Mouse (Mus musculus) stomach, embryonic 15.5 days (tissue): ENCODE data around the gene Psmd7. TPM values are rescaled to one million over a fixed set of nuclear protein-coding genes. Genes with fewer than 3 reads are reported as not detected.
A peak's percentile ranks its signal among the peaks of the same experiment; 100 is the strongest.

Experiments
- ATAC-seq: fragments of 200-750 bp; cut with Nextera tagmentation; 2 replicates; pipeline ENCODE4 v1.8.0; 2017; ENCODE audit warnings: low read depth, moderate number of reproducible peaks, moderate TSS enrichment; ENCODE audit not compliant: insufficient read depth, low FRiP score
- H3K27ac ChIP-seq: fragments of 300-500 bp; sonication (generic); 2 replicates; pipeline ENCODE4 v1.5.1; 2015; ENCODE audit warnings: mild to moderate bottlenecking, inconsistent platforms
- H3K27me3 ChIP-seq: fragments of 300-500 bp; sonication (generic); replicated peaks from 2 replicates; pipeline ENCODE4 v1.6.1; 2015; ENCODE audit warnings: inconsistent platforms
- H3K36me3 ChIP-seq: fragments of 300-500 bp; sonication (generic); 2 replicates; pipeline ENCODE4 v1.6.1; 2015; ENCODE audit warnings: inconsistent platforms
- H3K4me1 ChIP-seq: fragments of 300-500 bp; sonication (generic); 2 replicates; pipeline ENCODE4 v1.6.1; 2015; ENCODE audit warnings: inconsistent platforms
- H3K4me2 ChIP-seq: fragments of 300-500 bp; sonication (generic); 2 replicates; pipeline ENCODE4 v1.6.1; 2015; ENCODE audit warnings: mild to moderate bottlenecking, inconsistent platforms
- H3K4me3 ChIP-seq: fragments of 300-500 bp; sonication (generic); replicated peaks from 2 replicates; pipeline ENCODE4 v1.5.1; 2015; ENCODE audit warnings: inconsistent platforms
- H3K9ac ChIP-seq: fragments of 300-500 bp; sonication (generic); 2 replicates; pipeline ENCODE4 v1.6.1; 2015; ENCODE audit warnings: inconsistent platforms
- H3K9me3 ChIP-seq: fragments of 300-500 bp; sonication (generic); 2 replicates; pipeline ENCODE4 v1.6.1; 2016; ENCODE audit warnings: inconsistent platforms
- WGBS: fragments of 180-500 bp; shearing (Covaris S2); methylation state at CpG from one replicate; pipeline ENCODE4 v1.1.7; 2015; 5-methylcytosine and 5-hydroxymethylcytosine counted together
- polyA plus RNA-seq: library from polyadenylated mRNA; unstranded; fragments of >200 nt; fragmentation: Nextera tagmentation; extraction: Ambion mirVana; gene quantifications from 2 replicates; pipeline ENCODE4 v1.2.1, GENCODE M21; 2015

The Psmd7 gene
- polyA plus RNA-seq, 1 experiment from 2014 or later = 263 TPM

DNA sequence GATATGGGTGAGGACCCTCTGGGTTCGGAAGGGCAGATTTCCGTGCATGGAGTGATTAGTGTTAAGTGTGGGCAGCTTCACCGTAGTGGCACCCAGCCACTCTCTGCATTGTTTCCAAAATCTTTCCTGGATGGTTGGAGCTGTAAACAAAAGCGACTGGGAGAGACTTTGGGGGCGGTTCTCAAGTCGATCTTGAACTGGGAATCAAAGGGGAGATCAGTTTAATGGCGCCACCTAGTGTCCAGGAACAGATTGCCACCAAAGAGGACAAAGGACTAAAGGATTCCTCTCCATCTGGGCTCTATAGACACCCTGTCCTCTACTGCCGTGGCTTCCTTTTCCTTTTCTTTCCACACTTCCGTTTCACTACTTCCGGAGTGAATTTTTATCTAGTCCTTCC lies 11.6 kb downstream of the Psmd7 start:
- H3K9me3 ChIP-seq = no peaks in the 10 kb centered on the region
- peaks cover 33% of the 10 kb centered on the region for H3K36me3 ChIP-seq
- H3K9ac ChIP-seq = no peak overlapping the region
- H3K27me3 ChIP-seq = no peaks in the 10 kb centered on the region
- WGBS = 6% methylated on average over 10 of the region's 10 CpGs
- peak overlapping the region; percentile 26 for H3K4me3 ChIP-seq
- no peak overlapping the region for H3K27ac ChIP-seq
- peak overlapping the region; percentile 54 for H3K4me2 ChIP-seq
- 0 out of 2 replicates have a peak, but pooled peaks cover 4% of the 10 kb centered on the region for H3K4me1 ChIP-seq
- peak; percentile 48; the same call in 1 of the 2 replicates for ATAC-seq

- H3K27me3 ChIP-seq = no peaks in the 10 kb centered on the region
- H3K27ac ChIP-seq = no peak overlapping the region
- H3K4me2 ChIP-seq = no peak overlapping the region
- H3K9ac ChIP-seq = no peak overlapping the region
- 0 out of 2 replicates have a peak, but pooled peaks cover 4% of the 10 kb centered on the region for H3K4me1 ChIP-seq
- no peak overlapping the region for H3K4me3 ChIP-seq
- H3K36me3 ChIP-seq = peaks cover 15% of the 10 kb centered on the region
- no peaks in the 10 kb centered on the region for H3K9me3 ChIP-seq
- ATAC-seq = no peak
- 77% methylated on average over 3 of the region's 3 CpGs for WGBS
These were observed 13.5 kb downstream of the Psmd7 start for GRCm38 (mm10) chr8:107574771-107575170.

- Histone ChIP-seq H3K9me3 (no peaks in the 10 kb centered on the region), H3K9ac (no peak overlapping the region), H3K27ac (no peak overlapping the region), H3K4me3 (no peak overlapping the region), H3K4me2 (no peak overlapping the region), H3K4me1 (0 out of 2 replicates have a peak, but pooled peaks cover 4% of the 10 kb centered on the region), H3K27me3 (no peaks in the 10 kb centered on the region), H3K36me3 (no peaks in the 10 kb centered on the region)
- no peak for ATAC-seq
- WGBS = 60% methylated on average over 4 of the region's 4 CpGs
These were observed 15.8 kb downstream of the Psmd7 start for GRCm38 (mm10) chr8:107572497-107572896.

DNA sequence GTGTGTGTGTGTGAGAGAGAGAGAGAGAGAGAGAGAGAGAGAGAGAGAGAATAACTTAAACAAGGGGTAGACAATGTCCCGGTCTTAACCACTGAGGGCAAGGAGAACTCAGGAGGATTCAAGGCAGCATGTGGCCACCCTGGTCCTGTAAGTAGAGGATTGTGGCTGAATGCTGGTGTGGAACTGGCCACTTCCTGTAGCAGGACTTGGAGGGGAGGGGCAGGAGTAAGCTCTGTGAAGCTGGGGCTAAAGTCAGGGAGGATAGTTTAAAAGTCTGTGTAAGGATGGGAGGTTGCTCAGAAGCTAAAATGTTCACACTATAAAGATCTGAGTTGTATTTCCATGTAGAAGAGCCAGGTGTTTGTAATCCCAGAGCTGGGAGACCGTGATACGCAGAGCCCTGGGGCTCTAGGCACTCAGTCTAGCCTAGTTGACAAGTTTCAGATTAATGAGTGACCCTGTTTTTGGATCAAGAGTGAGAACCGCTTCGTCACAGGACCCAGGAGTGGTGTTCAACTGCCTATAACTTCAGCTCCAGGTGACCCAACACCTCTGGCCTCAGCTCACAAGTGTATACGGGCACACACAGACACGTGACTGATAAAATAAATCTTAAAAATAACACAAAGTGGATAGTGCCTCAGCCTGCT lies 16.7 kb downstream of the Psmd7 start:
- no peak overlapping the region for H3K9ac ChIP-seq
- no peaks in the 10 kb centered on the region for H3K36me3 ChIP-seq
- H3K4me2 ChIP-seq = no peak overlapping the region
- no peak overlapping the region for H3K27ac ChIP-seq
- 0 out of 2 replicates have a peak, but pooled peaks cover 4% of the 10 kb centered on the region for H3K4me1 ChIP-seq
- ATAC-seq = peak; percentile 54; the same call in 1 of the 2 replicates
- 60% methylated on average over 7 of the region's 7 CpGs for WGBS
- H3K27me3 ChIP-seq = no peaks in the 10 kb centered on the region
- no peaks in the 10 kb centered on the region for H3K9me3 ChIP-seq
- H3K4me3 ChIP-seq = no peak overlapping the region

DNA sequence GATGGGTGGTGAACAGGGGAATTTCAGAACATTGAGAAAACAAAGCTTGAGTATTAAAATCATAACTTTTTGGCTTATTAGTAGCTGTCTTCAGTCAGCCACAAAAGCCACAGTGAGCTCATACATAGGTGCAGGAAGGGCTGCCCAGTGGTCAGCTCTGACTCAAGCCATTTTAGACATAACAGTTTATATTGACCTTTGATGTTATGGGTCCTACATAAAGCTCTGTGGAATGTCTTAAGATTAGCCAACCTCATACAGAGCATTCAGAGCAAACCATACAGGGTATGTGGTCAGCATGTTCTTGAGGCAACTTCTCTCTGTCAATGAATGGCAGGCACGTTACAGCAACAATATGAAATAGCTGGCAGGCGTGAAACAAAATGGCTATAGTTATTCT lies 17.2 kb downstream of the Psmd7 start:
- H3K4me3 ChIP-seq = no peak overlapping the region
- 72% methylated on average over 2 of the region's 2 CpGs for WGBS
- H3K9ac ChIP-seq = no peak overlapping the region
- H3K4me2 ChIP-seq = no peak overlapping the region
- H3K4me1 ChIP-seq = no peaks in the 10 kb centered on the region
- H3K27me3 ChIP-seq = no peaks in the 10 kb centered on the region
- ATAC-seq = no peak
- no peaks in the 10 kb centered on the region for H3K36me3 ChIP-seq
- no peak overlapping the region for H3K27ac ChIP-seq
- H3K9me3 ChIP-seq = no peaks in the 10 kb centered on the region

- Histone ChIP-seq H3K4me1 (no peaks in the 10 kb centered on the region), H3K9me3 (no peaks in the 10 kb centered on the region), H3K4me2 (no peak overlapping the region), H3K4me3 (no peak overlapping the region), H3K27ac (no peak overlapping the region), H3K36me3 (no peaks in the 10 kb centered on the region), H3K27me3 (no peaks in the 10 kb centered on the region), H3K9ac (no peak overlapping the region)
- WGBS = 68% methylated on average over 9 of the region's 9 CpGs
- no peak for ATAC-seq
These were observed 26.1 kb downstream of the Psmd7 start for GRCm38 (mm10) chr8:107562164-107562563.

DNA sequence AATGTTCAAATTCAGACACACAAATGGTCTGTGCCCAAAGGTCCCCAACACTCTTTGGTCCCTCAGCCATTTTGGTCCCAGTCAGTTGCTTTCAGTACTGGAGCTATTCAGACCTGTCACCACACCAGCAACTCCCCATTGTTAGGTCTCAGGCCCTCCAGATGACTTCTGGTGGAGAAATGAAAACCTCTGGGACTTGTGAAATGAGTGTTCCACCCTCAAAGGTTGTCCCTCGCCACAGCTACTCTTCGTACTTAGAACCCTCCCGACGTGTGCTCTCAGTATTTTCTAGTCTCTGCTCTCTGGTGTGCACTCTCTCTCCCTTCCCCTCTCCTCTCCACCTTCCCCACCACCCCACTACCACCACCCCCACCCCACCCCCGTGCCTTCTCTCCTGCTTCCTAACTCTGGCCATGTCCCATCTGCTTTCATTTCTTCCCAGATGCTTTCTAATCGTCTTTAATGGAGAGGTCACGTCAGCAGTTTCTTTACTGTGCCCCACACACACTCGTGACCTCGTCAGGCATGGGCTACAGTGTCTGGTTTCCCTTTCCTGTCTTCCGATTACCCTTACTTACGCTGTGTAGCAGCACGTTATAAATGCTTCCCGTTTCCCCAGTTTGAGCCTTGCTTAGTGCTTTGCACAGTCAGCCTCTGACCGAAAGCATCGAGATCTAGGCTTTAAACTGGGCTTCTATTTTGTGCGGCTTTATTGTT lies 27.3 kb downstream of the Psmd7 start:
- WGBS = 34% methylated on average over 16 of the region's 16 CpGs
- H3K9ac ChIP-seq = no peak overlapping the region
- H3K36me3 ChIP-seq = no peaks in the 10 kb centered on the region
- no peak overlapping the region for H3K27ac ChIP-seq
- no peak for ATAC-seq
- no peaks in the 10 kb centered on the region for H3K27me3 ChIP-seq
- no peaks in the 10 kb centered on the region for H3K9me3 ChIP-seq
- no peak overlapping the region for H3K4me3 ChIP-seq
- peak overlapping the region; percentile 8; the same call in 1 of the 2 replicates for H3K4me2 ChIP-seq
- H3K4me1 ChIP-seq = no peaks in the 10 kb centered on the region

DNA sequence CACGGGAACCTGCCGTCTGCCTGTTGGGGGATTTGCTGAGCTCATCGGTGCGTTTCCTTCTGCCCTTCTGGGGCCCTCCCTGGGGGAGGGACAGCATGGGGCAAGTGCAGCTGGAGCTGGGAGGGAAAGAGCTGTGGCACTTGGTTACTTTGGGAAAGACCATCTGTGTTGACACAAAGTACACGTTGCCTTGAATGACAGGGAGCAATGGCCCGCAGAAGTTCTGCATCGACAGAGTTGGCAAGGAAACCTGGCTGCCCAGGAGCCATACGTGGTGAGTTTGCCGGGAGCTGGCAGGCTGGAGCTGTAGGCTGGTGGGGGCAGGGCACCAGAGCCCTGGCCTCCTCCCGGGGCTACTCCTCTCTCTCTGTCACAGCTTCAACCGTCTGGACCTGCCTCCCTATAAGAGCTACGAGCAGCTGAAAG lies 31.7 kb downstream of the Psmd7 start:
- ATAC-seq = peak; percentile 67
- Histone ChIP-seq H3K36me3 (no peaks in the 10 kb centered on the region), H3K4me1 (no peaks in the 10 kb centered on the region), H3K4me2 (no peak overlapping the region), H3K9ac (no peak overlapping the region), H3K9me3 (no peaks in the 10 kb centered on the region), H3K27ac (no peak overlapping the region), H3K4me3 (no peak overlapping the region), H3K27me3 (no peaks in the 10 kb centered on the region)
- WGBS = 42% methylated on average over 12 of the region's 12 CpGs

- Histone ChIP-seq H3K36me3 (no peaks in the 10 kb centered on the region), H3K9me3 (no peaks in the 10 kb centered on the region), H3K4me2 (no peak overlapping the region), H3K4me3 (no peak overlapping the region), H3K27ac (no peak overlapping the region), H3K9ac (no peak overlapping the region), H3K4me1 (no peaks in the 10 kb centered on the region), H3K27me3 (no peaks in the 10 kb centered on the region)
- WGBS = 90% methylated on average over 10 of the region's 10 CpGs
- ATAC-seq = no peak
These were observed 33.0 kb downstream of the Psmd7 start for GRCm38 (mm10) chr8:107555231-107555630.

DNA sequence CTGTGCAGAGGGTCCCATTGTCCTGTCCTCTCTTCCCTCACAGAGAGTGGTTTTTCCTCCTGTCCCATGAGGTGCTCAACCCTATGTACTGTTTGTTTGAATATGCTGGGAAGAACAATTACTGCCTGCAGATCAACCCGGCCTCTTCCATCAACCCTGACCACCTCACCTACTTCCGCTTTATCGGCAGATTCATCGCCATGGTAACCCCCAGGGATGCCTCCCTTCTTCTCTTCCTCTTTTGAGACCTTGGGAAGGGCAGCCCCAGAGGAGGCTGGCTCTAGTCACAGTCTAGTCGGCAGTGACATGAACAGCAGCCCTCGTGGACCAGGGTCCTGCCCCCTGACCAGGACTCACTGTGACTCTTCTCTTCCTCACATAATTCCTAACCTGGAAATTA lies 36.0 kb downstream of the Psmd7 start:
- WGBS = 66% methylated on average over 6 of the region's 6 CpGs
- H3K9me3 ChIP-seq = no peaks in the 10 kb centered on the region
- no peaks in the 10 kb centered on the region for H3K36me3 ChIP-seq
- no peaks in the 10 kb centered on the region for H3K27me3 ChIP-seq
- H3K4me3 ChIP-seq = no peak overlapping the region
- H3K9ac ChIP-seq = no peak overlapping the region
- H3K27ac ChIP-seq = no peak overlapping the region
- no peaks in the 10 kb centered on the region for H3K4me1 ChIP-seq
- H3K4me2 ChIP-seq = no peak overlapping the region
- ATAC-seq = no peak

GRCm38 (mm10) chr8:107546817-107547216 lies 41.4 kb downstream of the Psmd7 start:
- 79% methylated on average over 8 of the region's 8 CpGs for WGBS
- H3K36me3 ChIP-seq = no peaks in the 10 kb centered on the region
- H3K4me3 ChIP-seq = no peak overlapping the region
- no peak for ATAC-seq
- no peak overlapping the region for H3K9ac ChIP-seq
- H3K4me2 ChIP-seq = no peak overlapping the region
- H3K9me3 ChIP-seq = no peaks in the 10 kb centered on the region
- no peak overlapping the region for H3K27ac ChIP-seq
- H3K4me1 ChIP-seq = 0 out of 2 replicates have a peak, but pooled peaks cover 7% of the 10 kb centered on the region
- no peaks in the 10 kb centered on the region for H3K27me3 ChIP-seq

GRCm38 (mm10) chr8:107546154-107546553 lies 42.1 kb downstream of the Psmd7 start:
- H3K36me3 ChIP-seq = no peaks in the 10 kb centered on the region
- no peak overlapping the region for H3K4me3 ChIP-seq
- 0 out of 2 replicates have a peak, but pooled peaks cover 7% of the 10 kb centered on the region for H3K4me1 ChIP-seq
- WGBS = 86% methylated on average over 4 of the region's 4 CpGs
- H3K4me2 ChIP-seq = no peak overlapping the region
- no peak overlapping the region for H3K27ac ChIP-seq
- H3K27me3 ChIP-seq = no peaks in the 10 kb centered on the region
- H3K9me3 ChIP-seq = no peaks in the 10 kb centered on the region
- ATAC-seq = no peak
- H3K9ac ChIP-seq = no peak overlapping the region
